In the genomic region with DNA sequence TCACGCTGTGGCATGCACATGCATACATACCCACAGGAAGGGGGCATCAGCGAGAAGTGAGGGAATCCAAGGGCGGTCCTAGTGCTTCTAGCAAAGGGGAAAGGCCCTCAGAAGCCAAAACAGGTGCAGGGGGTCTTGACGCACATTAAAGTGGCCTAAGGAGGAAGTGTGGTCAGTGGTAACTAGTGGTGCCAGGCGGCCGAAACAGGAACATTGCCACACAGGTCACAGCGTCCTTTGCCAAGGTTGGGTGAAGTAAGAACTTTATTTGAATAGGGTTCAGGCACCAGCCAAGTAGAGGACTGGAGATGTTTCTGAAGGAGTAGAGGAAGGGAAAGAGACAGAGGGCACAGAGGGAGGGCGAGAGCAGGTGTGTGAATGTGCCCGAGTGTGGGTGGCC, we compare ENCODE assay signal across 20 mouse cellular contexts. TPM values are rescaled to one million over a fixed set of nuclear protein-coding genes. Genes with fewer than 3 reads are reported as not detected.
A peak's percentile ranks its signal among the peaks of the same experiment; 100 is the strongest.
DNase-seq lines count a peak whose midpoint lies in the region; ATAC-seq and TF ChIP-seq lines count a peak whose summit lies in the region.
"Had no signal": no experiment of that assay in that cellular context is flagged by ENCODE, and none has a peak within 500 bp of the region (broad histone marks: within the 10 kb centered on the region; RNA-seq: fewer than 3 reads in every experiment).

No protein-coding gene starts in this region.

- ATAC-seq in common myeloid progenitor, adult 5-6 weeks (replicated peaks; ENCODE audit: low read depth, poor library complexity, severe bottlenecking) = peak; percentile 74
- ATAC-seq in intestine, embryonic 15.5 days = no peak
- ATAC-seq: activated CD4-positive, CD25-positive, alpha-beta regulatory T cell, adult 4 months; forebrain, embryonic 15.5 days; liver, postnatal 0 days had no signal

- H3K9me3 ChIP-seq in heart, embryonic 10.5 days = no peaks in the 10 kb centered on the region
- H3K9me3 ChIP-seq in intestine, embryonic 15.5 days = no peaks in the 10 kb centered on the region
- H3K9me3 ChIP-seq: forebrain, embryonic 15.5 days; G1E; limb, embryonic 15.5 days; neural tube, embryonic 12.5 days had no signal

- no peak overlapping the region for H3K9ac ChIP-seq in intestine, embryonic 15.5 days
- H3K9ac ChIP-seq: forebrain, embryonic 15.5 days; limb, embryonic 15.5 days; liver, postnatal 0 days; neural tube, embryonic 12.5 days had no signal

- 78% methylated on average over 9 of the region's 9 CpGs for WGBS in heart, embryonic 10.5 days
- 83% methylated on average over 9 of the region's 9 CpGs for WGBS in intestine, embryonic 15.5 days

- H3K36me3 ChIP-seq in heart, embryonic 10.5 days = no peaks in the 10 kb centered on the region
- H3K36me3 ChIP-seq in testis, adult 2 months (ENCODE audit: control insufficient read depth, insufficient read depth, low read length) = no peaks in the 10 kb centered on the region
- no peaks in the 10 kb centered on the region for H3K36me3 ChIP-seq in splenic B cell, adult 2 months (ENCODE audit: control insufficient read depth, insufficient read depth, low read length, poor library complexity, severe bottlenecking)
- H3K36me3 ChIP-seq in intestine, embryonic 15.5 days = no peaks in the 10 kb centered on the region
- H3K36me3 ChIP-seq: forebrain, embryonic 15.5 days; G1E; limb, embryonic 15.5 days; neural tube, embryonic 12.5 days had no signal

- no peak overlapping the region for H3K27ac ChIP-seq in heart, embryonic 10.5 days
- no peak overlapping the region for H3K27ac ChIP-seq in testis, adult 2 months (ENCODE audit: control insufficient read depth, insufficient read depth, low read depth, low read length)
- no peak overlapping the region for H3K27ac ChIP-seq in intestine, embryonic 15.5 days
- H3K27ac ChIP-seq: forebrain, embryonic 15.5 days; kidney, postnatal 0 days; layer of hippocampus, adult 2 months; limb, embryonic 15.5 days; neural tube, embryonic 12.5 days had no signal

- DNase-seq in heart, adult 11 months = peak; percentile 87
- DNase-seq in heart, embryonic 10.5 days (ENCODE audit: low spot score) = no peak
- DNase-seq in testis, postnatal 10 days (ENCODE audit: low spot score) = no peak
- DNase-seq in splenic B cell, adult 2 months (ENCODE audit: low read depth, low spot score) = peak; percentile 68
- DNase-seq: cerebellum, postnatal 10 days; kidney, adult 18-20 months; liver, postnatal 0 days; lung, postnatal 14 days; spleen, adult 18-20 months; thymus, postnatal 25 days had no signal

- H3K27me3 ChIP-seq in heart, embryonic 10.5 days (ENCODE audit: insufficient read depth, poor library complexity, severe bottlenecking) = no peaks in the 10 kb centered on the region; the same call in 1 of the 2 replicates
- H3K27me3 ChIP-seq in testis, adult 2 months (ENCODE audit: control insufficient read depth, insufficient read depth, low read length) = no peaks in the 10 kb centered on the region
- H3K27me3 ChIP-seq in splenic B cell, adult 2 months (ENCODE audit: control insufficient read depth, insufficient read depth, low read length, poor library complexity, severe bottlenecking) = no peaks in the 10 kb centered on the region
- no peaks in the 10 kb centered on the region for H3K27me3 ChIP-seq in intestine, embryonic 15.5 days (replicated peaks)
- H3K27me3 ChIP-seq: forebrain, embryonic 15.5 days; limb, embryonic 15.5 days; neural tube, embryonic 12.5 days had no signal

- no peak for TF ChIP-seq CTCF in testis, adult 2 months (IDR thresholded peaks at IDR 0.05; ENCODE audit: control insufficient read depth, insufficient read depth, insufficient replicate concordance, low read depth, low read length)

- H3K4me2 ChIP-seq in intestine, embryonic 15.5 days (replicated peaks) = no peak overlapping the region
- H3K4me2 ChIP-seq: forebrain, embryonic 15.5 days; limb, embryonic 15.5 days; neural tube, embryonic 12.5 days had no signal

- TF ChIP-seq POLR2A in testis, adult 2 months (IDR thresholded peaks at IDR 0.05; ENCODE audit: control insufficient read depth, low read depth, low read length) = 0 out of 2 replicates have a peak, but pooled peaks have one; percentile 1

- H3K4me1 ChIP-seq in heart, embryonic 10.5 days = peaks cover 16% of the 10 kb centered on the region
- no peaks in the 10 kb centered on the region for H3K4me1 ChIP-seq in testis, adult 2 months (ENCODE audit: control insufficient read depth, insufficient read depth, low read length)
- H3K4me1 ChIP-seq in intestine, embryonic 15.5 days (replicated peaks) = peaks cover 15% of the 10 kb centered on the region
- H3K4me1 ChIP-seq: forebrain, embryonic 15.5 days; limb, embryonic 15.5 days; neural tube, embryonic 12.5 days had no signal

- no peak overlapping the region for H3K4me3 ChIP-seq in heart, embryonic 10.5 days
- peak overlapping the region; percentile 13; the same call in 1 of the 2 replicates for H3K4me3 ChIP-seq in testis, adult 2 months (ENCODE audit: control insufficient read depth, low read depth, low read length)
- no peak overlapping the region for H3K4me3 ChIP-seq in intestine, embryonic 15.5 days (replicated peaks)
- H3K4me3 ChIP-seq: forebrain, embryonic 15.5 days; layer of hippocampus, adult 2 months; limb, embryonic 15.5 days; neural tube, embryonic 12.5 days had no signal

RNA-seq across cellular contexts. Expression of a gene that starts 6.3 kb away (rescaled TPM):
- polyA plus RNA-seq in heart, embryonic 10.5 days (2016; fragmentation: Nextera tagmentation; extraction: Ambion mirVana) = 14.8 and 19.1 TPM in 2 replicates
- polyA plus RNA-seq in testis, adult 2 months (2012; rRNA removed) = 157 and 171 TPM in 2 replicates
- 4.1 and 4.8 TPM in 2 replicates for total RNA-seq in common myeloid progenitor, adult 5-6 weeks (2017)
- 22.7 and 25.8 TPM in 2 replicates for polyA plus RNA-seq in intestine, embryonic 15.5 days (2015; fragmentation: Nextera tagmentation; extraction: Ambion mirVana)

RNA-seq across cellular contexts. Expression of a gene that starts 54.0 kb away (rescaled TPM):
- polyA plus RNA-seq in heart, embryonic 10.5 days (2016; fragmentation: Nextera tagmentation; extraction: Ambion mirVana) = 6.5 and 9.2 TPM in 2 replicates
- polyA plus RNA-seq in testis, adult 2 months (2012; rRNA removed) = 11.9 and 14.4 TPM in 2 replicates
- total RNA-seq in common myeloid progenitor, adult 5-6 weeks (2017) = 46.6 and 47.7 TPM in 2 replicates
- polyA plus RNA-seq in intestine, embryonic 15.5 days (2015; fragmentation: Nextera tagmentation; extraction: Ambion mirVana) = 9.1 and 9.6 TPM in 2 replicates

Comparison
In these comparisons a context has a peak if more than half of its experiments do, and no peak if none do; other contexts are left out.
1. DNase-seq: peak in heart, adult 11 months (single experiment) and splenic B cell, adult 2 months (single experiment); none in heart, embryonic 10.5 days (single experiment) and testis, postnatal 10 days (single experiment).